Mouse (Mus musculus): ENCODE data around the gene Scoc. TPM values are rescaled to one million over a fixed set of nuclear protein-coding genes. Genes with fewer than 3 reads are reported as not detected.

Scoc gene
- total and polyA plus RNA-seq, 2 experiments from 2014 or later: 447 to 475 TPM

DNA sequence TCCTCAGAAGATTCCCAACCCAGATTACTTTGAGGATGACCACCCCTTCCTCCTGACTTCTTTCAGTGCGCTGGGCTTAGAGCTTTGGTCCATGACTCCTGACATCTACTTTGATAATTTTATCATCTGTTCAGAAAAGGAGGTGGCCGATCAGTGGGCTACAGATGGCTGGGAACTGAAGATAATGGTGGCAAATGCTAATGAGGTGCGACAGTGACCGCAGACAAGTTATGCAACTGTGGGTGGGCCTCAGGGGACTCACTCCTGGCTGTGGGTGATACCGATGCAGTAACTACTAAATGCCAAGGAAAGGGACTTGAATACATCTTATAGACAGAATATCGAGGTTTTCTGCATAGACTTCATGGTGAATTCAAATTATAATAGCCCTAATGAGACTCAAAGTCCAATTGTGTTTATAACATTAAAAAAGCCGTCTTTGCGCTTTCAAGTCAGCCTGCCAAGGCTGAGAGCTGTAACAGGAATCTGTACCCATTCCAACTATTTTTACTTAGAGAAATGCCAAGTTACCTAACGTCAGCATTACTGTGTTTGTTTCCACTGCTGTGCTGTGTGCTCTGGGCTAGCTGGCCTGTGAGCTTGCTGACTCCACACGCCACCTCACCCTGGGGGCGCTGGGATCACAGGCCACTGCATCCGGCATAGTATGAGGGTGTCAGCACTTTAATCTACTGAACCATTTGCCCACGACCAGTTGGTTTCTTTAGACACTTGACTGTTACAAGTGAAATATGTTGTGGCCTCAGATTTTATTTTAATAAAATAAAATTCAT lies 35.0 kb downstream of the Scoc start:
- Histone ChIP-seq H3K9ac (no peak overlapping the region), H3K4me3 (ENCODE audit: low read depth, low read length) (no peak overlapping the region), H3K9me3 (ENCODE audit: low read length) (no peaks in the 10 kb centered on the region), H3K27me3 (ENCODE audit: insufficient read depth, low read length) (no peaks in the 10 kb centered on the region), H3K27ac (ENCODE audit: low read depth, low read length) (no peak overlapping the region), H3K4me2 (ENCODE audit: low read depth) (no peak overlapping the region), H3K36me3 (ENCODE audit: insufficient read depth) (peaks cover 4% of the 10 kb centered on the region; the same call in 1 of the 2 replicates), H3K4me1 (ENCODE audit: insufficient read depth) (no peaks in the 10 kb centered on the region)
- TF ChIP-seq CTCF (IDR thresholded peaks at IDR 0.05; ENCODE audit: low read depth): no peak
- no peak for ATAC-seq
- no peak for DNase-seq
- 71% methylated on average over 13 of the region's 13 CpGs for WGBS

DNA sequence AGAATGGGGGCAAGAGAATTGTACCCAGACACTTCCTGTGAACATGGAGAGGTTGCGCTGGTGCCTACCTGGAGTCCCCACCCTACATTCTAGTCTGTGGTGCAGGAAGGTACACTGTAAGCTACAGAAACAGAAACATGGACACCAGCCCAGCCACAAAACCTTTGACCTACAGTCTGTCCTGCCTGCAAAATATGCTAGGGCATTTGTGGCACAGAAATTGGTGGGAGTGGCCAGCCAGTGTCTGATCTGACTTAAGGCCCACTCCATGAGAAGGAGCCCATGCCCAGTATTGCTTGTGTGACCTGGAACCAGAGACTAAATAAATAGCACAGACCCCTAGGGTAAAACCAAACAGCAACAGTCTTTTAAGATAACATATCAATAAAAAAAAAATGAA lies 36.8 kb downstream of the Scoc start:
- DNase-seq (no peak), ATAC-seq (no peak)
- Histone ChIP-seq H3K4me3 (ENCODE audit: low read depth, low read length) (no peak overlapping the region), H3K27me3 (ENCODE audit: insufficient read depth, low read length) (no peaks in the 10 kb centered on the region), H3K36me3 (ENCODE audit: insufficient read depth) (no peaks in the 10 kb centered on the region), H3K4me1 (ENCODE audit: insufficient read depth) (no peaks in the 10 kb centered on the region), H3K27ac (ENCODE audit: low read depth, low read length) (no peak overlapping the region), H3K9me3 (ENCODE audit: low read length) (no peaks in the 10 kb centered on the region), H3K4me2 (ENCODE audit: low read depth) (no peak overlapping the region), H3K9ac (no peak overlapping the region)
- WGBS: 100% methylated on average over 1 of the region's 1 CpGs
- TF ChIP-seq CTCF (IDR thresholded peaks at IDR 0.05; ENCODE audit: low read depth): no peak

DNA sequence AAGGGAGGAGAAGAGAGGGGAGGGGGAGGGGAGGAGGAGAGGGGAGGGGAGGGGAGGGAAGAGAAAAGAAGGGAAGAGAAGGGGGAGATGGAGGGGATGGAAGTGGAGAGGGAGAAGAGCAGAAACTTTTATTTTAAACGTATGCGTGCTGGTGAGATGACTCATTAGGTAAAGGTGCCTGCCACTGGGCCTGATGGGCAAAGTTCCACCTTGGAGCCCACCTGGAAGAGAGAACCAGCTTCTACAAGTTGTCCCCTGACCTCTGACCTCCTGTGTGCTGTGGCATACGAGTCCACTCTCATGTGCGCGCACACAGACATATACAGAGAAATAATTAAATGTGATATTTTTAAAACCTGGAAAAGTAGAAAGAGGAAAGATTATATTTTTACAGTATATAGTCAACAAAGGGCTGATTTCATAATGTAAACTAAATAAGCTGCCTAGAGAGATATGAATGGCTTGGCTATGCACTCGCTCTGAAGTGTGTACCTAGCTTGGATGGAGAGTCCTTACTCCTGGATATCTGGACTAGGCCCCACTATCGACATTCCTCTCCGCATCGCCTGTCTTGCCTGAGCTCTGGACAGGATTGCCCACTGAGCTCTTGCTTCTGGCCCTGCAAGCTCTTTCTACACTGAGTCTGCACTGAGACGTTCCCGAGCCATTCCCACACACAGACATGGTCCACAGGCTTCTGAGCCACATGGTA lies 39.2 kb downstream of the Scoc start:
- no peak for TF ChIP-seq CTCF (IDR thresholded peaks at IDR 0.05; ENCODE audit: low read depth)
- H3K9ac ChIP-seq: no peak overlapping the region

DNA sequence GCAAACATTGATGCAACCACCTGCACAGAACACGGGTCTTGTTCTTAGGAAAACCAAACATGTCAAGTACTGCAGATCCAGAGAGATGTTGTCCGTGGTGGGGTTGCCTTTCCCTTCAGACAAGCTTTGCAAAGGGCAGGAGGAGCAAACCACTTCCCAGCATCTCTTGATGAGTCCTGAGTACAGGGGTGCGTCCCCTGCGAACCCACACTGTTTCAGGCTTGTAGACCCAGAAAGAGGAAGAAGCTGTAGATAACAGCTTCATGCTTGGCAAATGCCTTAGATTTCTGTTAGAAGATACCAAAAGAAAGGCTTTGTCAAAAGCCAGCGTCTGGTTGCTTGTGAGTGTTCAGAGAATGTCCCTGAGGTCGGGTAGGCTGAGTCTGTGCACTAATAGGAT lies 40.2 kb downstream of the Scoc start:
- no peaks in the 10 kb centered on the region for H3K36me3 ChIP-seq (ENCODE audit: insufficient read depth)
- no peak overlapping the region for H3K27ac ChIP-seq (ENCODE audit: low read depth, low read length)
- no peak for TF ChIP-seq CTCF (IDR thresholded peaks at IDR 0.05; ENCODE audit: low read depth)
- H3K4me3 ChIP-seq (ENCODE audit: low read depth, low read length): no peak overlapping the region
- no peak overlapping the region for H3K9ac ChIP-seq
- no peaks in the 10 kb centered on the region for H3K4me1 ChIP-seq (ENCODE audit: insufficient read depth)
- no peak overlapping the region for H3K4me2 ChIP-seq (ENCODE audit: low read depth)
- 87% methylated on average over 6 of the region's 6 CpGs for WGBS
- no peaks in the 10 kb centered on the region for H3K9me3 ChIP-seq (ENCODE audit: low read length)
- DNase-seq (no peak), ATAC-seq (no peak)
- no peaks in the 10 kb centered on the region for H3K27me3 ChIP-seq (ENCODE audit: insufficient read depth, low read length)

More for the DNA sequence above, 39.2 kb downstream of the Scoc start:
- Histone ChIP-seq H3K36me3 (ENCODE audit: insufficient read depth) (no peaks in the 10 kb centered on the region), H3K4me3 (ENCODE audit: low read depth, low read length) (no peak overlapping the region), H3K4me1 (ENCODE audit: insufficient read depth) (no peaks in the 10 kb centered on the region), H3K4me2 (ENCODE audit: low read depth) (no peak overlapping the region), H3K27me3 (ENCODE audit: insufficient read depth, low read length) (no peaks in the 10 kb centered on the region), H3K9me3 (ENCODE audit: low read length) (no peaks in the 10 kb centered on the region), H3K27ac (ENCODE audit: low read depth, low read length) (no peak overlapping the region)
- ATAC-seq: no peak
- no peak for DNase-seq
- 92% methylated on average over 11 of the region's 11 CpGs for WGBS

DNA sequence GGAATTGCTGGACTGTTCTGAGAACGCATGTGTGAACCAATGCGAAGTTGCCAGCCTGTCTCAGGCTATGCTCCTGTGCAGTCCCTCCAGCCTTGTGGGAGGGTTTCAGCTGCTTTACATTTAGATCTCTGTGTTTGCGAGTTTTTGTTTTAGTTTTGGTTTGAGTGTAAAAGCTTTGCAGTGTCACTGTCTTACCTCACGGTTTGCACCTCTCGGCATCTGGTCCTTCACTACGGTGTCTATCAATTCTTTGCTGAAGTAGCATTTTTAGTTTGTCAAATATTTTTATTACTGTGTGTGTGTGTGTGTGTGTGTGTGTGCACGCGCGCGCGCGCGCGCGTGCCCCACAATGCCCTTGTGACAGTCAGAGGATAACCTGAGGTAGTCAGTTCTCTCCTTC lies 41.3 kb downstream of the Scoc start:
- no peaks in the 10 kb centered on the region for H3K4me1 ChIP-seq (ENCODE audit: insufficient read depth)
- H3K27ac ChIP-seq (ENCODE audit: low read depth, low read length): no peak overlapping the region
- H3K36me3 ChIP-seq (ENCODE audit: insufficient read depth): no peaks in the 10 kb centered on the region
- no peak overlapping the region for H3K9ac ChIP-seq
- ATAC-seq (no peak), DNase-seq (no peak)
- H3K4me2 ChIP-seq (ENCODE audit: low read depth): no peak overlapping the region
- no peaks in the 10 kb centered on the region for H3K27me3 ChIP-seq (ENCODE audit: insufficient read depth, low read length)
- no peak for TF ChIP-seq CTCF (IDR thresholded peaks at IDR 0.05; ENCODE audit: low read depth)
- no peaks in the 10 kb centered on the region for H3K9me3 ChIP-seq (ENCODE audit: low read length)
- WGBS: 98% methylated on average over 15 of the region's 15 CpGs
- no peak overlapping the region for H3K4me3 ChIP-seq (ENCODE audit: low read depth, low read length)

DNA sequence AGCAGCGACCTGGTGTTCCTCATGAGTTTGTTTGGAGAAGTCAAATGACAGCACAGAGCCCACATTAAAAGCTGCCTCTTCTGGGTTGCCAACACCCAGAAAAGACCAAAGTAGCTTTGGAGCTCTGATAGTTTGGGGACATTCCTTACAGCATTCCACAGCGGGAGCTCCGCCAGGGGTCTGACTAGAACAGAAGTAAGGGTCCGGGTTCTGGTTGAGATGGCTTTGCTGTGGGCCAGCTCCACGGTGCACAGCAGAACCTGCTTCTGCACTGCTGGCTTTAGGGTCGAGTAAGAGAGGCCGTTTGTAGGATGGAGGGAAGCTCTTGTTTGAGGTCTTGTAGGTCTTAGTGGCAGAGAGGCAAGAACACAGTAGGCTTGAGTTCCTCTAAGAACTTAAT lies 49.7 kb downstream of the Scoc start:
- H3K27me3 ChIP-seq (ENCODE audit: insufficient read depth, low read length): no peaks in the 10 kb centered on the region
- DNase-seq (no peak), ATAC-seq (no peak)
- H3K36me3 ChIP-seq (ENCODE audit: insufficient read depth): no peaks in the 10 kb centered on the region
- no peaks in the 10 kb centered on the region for H3K9me3 ChIP-seq (ENCODE audit: low read length)
- no peak overlapping the region for H3K27ac ChIP-seq (ENCODE audit: low read depth, low read length)
- H3K4me2 ChIP-seq (ENCODE audit: low read depth): no peak overlapping the region
- no peak overlapping the region for H3K4me3 ChIP-seq (ENCODE audit: low read depth, low read length)
- no peak for TF ChIP-seq CTCF (IDR thresholded peaks at IDR 0.05; ENCODE audit: low read depth)
- no peaks in the 10 kb centered on the region for H3K4me1 ChIP-seq (ENCODE audit: insufficient read depth)
- no peak overlapping the region for H3K9ac ChIP-seq
- WGBS: 85% methylated on average over 7 of the region's 7 CpGs

DNA sequence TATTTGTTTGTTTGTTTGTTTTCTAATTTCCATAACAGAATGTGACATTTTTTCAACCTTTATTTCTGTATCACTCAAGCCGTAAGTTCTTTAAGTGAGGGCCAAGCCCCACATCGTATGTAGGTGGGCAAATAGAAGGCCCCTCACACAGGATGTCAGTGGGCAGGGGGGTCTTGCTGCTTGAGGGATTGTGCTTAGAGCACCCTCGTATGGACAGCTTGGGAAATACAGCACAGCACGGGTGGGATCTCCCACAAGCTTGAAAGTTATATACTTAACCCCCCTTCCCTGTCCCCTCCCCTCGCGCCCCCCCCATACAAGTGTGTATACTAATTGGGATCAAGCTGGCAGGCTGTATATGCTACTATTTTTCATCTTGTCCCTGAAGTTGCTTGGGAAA lies 51.4 kb downstream of the Scoc start:
- ATAC-seq (no peak), DNase-seq (no peak)
- Histone ChIP-seq H3K9me3 (ENCODE audit: low read length) (no peaks in the 10 kb centered on the region), H3K27ac (ENCODE audit: low read depth, low read length) (no peak overlapping the region), H3K4me3 (ENCODE audit: low read depth, low read length) (no peak overlapping the region), H3K4me2 (ENCODE audit: low read depth) (no peak overlapping the region), H3K9ac (no peak overlapping the region), H3K36me3 (ENCODE audit: insufficient read depth) (no peaks in the 10 kb centered on the region), H3K4me1 (ENCODE audit: insufficient read depth) (no peaks in the 10 kb centered on the region), H3K27me3 (ENCODE audit: insufficient read depth, low read length) (no peaks in the 10 kb centered on the region)
- TF ChIP-seq CTCF (IDR thresholded peaks at IDR 0.05; ENCODE audit: low read depth): peak; percentile 46
- WGBS: 23% methylated on average over 6 of the region's 6 CpGs

Data from forebrain, postnatal 0 days (tissue).